In the genomic region with DNA sequence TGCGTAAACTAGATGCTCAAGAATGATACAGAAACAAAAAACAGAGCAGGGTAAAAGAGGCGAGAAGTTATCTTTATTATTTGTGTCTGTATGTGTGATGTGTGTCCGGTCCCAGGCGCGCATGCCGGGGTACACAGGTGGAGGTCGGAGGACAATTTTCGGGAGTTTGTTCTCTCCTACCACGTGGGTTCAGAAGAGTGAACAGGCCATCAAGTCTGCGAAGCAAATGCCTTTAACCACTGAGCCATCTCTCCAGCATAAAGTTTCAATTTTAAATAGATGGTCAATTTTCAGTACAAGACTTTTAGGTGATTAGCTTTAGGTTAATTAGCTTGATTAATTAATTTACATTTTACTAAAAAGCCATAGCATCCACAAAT, we compare ENCODE assay signal across 9 mouse cellular contexts. TPM values are rescaled to one million over a fixed set of nuclear protein-coding genes. Genes with fewer than 3 reads are reported as not detected.
DNase-seq lines count a peak whose midpoint lies in the region; ATAC-seq and TF ChIP-seq lines count a peak whose summit lies in the region.
"Had no signal": no experiment of that assay in that cellular context is flagged by ENCODE, and none has a peak within 500 bp of the region (broad histone marks: within the 10 kb centered on the region; RNA-seq: fewer than 3 reads in every experiment).

No protein-coding gene starts in this region.

- no peak for TF ChIP-seq POLR2A in heart, adult 2 months (IDR thresholded peaks at IDR 0.05; ENCODE audit: insufficient read depth, low read depth, low read length)
- no peak for TF ChIP-seq POLR2A in cortical plate, adult 2 months (IDR thresholded peaks at IDR 0.05; ENCODE audit: extremely low read depth, insufficient read depth, low read length)

- no peaks in the 10 kb centered on the region for H3K9me3 ChIP-seq in heart, postnatal 0 days (replicated peaks; ENCODE audit: control insufficient read depth, low read length)
- no peaks in the 10 kb centered on the region for H3K9me3 ChIP-seq in intestine, embryonic 14.5 days (ENCODE audit: control insufficient read depth, low read length)
- no peaks in the 10 kb centered on the region for H3K9me3 ChIP-seq in midbrain, postnatal 0 days (ENCODE audit: low read length)

- peak overlapping the region; percentile 90 for H3K4me2 ChIP-seq in heart, postnatal 0 days (ENCODE audit: low read depth, low read length)
- peak overlapping the region; percentile 83 for H3K4me2 ChIP-seq in intestine, embryonic 14.5 days (ENCODE audit: low read length)
- peak overlapping the region; percentile 88 for H3K4me2 ChIP-seq in midbrain, postnatal 0 days (ENCODE audit: low read depth, low read length, poor library complexity, severe bottlenecking)

- TF ChIP-seq CTCF in heart, postnatal 0 days (IDR thresholded peaks at IDR 0.05; ENCODE audit: low read depth): no peak
- no peak for TF ChIP-seq CTCF in heart, adult 2 months (IDR thresholded peaks at IDR 0.05)
- no peak for TF ChIP-seq CTCF in cortical plate, adult 2 months (IDR thresholded peaks at IDR 0.05; ENCODE audit: extremely low read depth, insufficient read depth, low read length)
- no peak for TF ChIP-seq CTCF in midbrain, postnatal 0 days (IDR thresholded peaks at IDR 0.05)

- WGBS in heart, postnatal 0 days: 58% methylated on average over 10 of the region's 10 CpGs
- WGBS in heart, adult 2 months: 67% methylated on average over 10 of the region's 10 CpGs
- 61% methylated on average over 10 of the region's 10 CpGs for WGBS in intestine, embryonic 14.5 days
- 66% methylated on average over 10 of the region's 10 CpGs for WGBS in midbrain, postnatal 0 days

- ATAC-seq in heart, postnatal 0 days (ENCODE audit: insufficient read depth, low read depth): no peak
- ATAC-seq in intestine, embryonic 14.5 days (replicated peaks; ENCODE audit: low FRiP score, low TSS enrichment, low read depth): no peak
- ATAC-seq in midbrain, postnatal 0 days (ENCODE audit: low FRiP score): no peak
- ATAC-seq in granulocyte monocyte progenitor cell, adult 5-6 weeks (replicated peaks; ENCODE audit: poor library complexity, severe bottlenecking): no peak

- intact Hi-C loops in heart, adult 2 months (cut with DNase I): loop anchor here (2.0 kb wide), 1 partner anchor 25 kb away; the partner anchor contains the start of gene Ctsf

- 0 out of 2 replicates have a peak, but pooled peaks cover 7% of the 10 kb centered on the region for H3K36me3 ChIP-seq in heart, postnatal 0 days (replicated peaks; ENCODE audit: control insufficient read depth, insufficient read depth, low read length)
- no peaks in the 10 kb centered on the region for H3K36me3 ChIP-seq in heart, adult 2 months (ENCODE audit: control insufficient read depth, insufficient read depth, low read length)
- no peaks in the 10 kb centered on the region for H3K36me3 ChIP-seq in intestine, embryonic 14.5 days (ENCODE audit: control insufficient read depth, insufficient read depth, low read length)
- peaks cover 6% of the 10 kb centered on the region; the same call in 1 of the 2 replicates for H3K36me3 ChIP-seq in midbrain, postnatal 0 days (ENCODE audit: insufficient read depth, low read length)

- 0 out of 2 replicates have a peak, but pooled peaks cover 4% of the 10 kb centered on the region for H3K27me3 ChIP-seq in heart, postnatal 0 days (ENCODE audit: control insufficient read depth, insufficient read depth, low read length)
- H3K27me3 ChIP-seq in heart, adult 2 months (ENCODE audit: control insufficient read depth, insufficient read depth, low read length): no peaks in the 10 kb centered on the region
- no peaks in the 10 kb centered on the region for H3K27me3 ChIP-seq in intestine, embryonic 14.5 days (replicated peaks; ENCODE audit: control insufficient read depth, insufficient read depth, low read length)
- no peaks in the 10 kb centered on the region for H3K27me3 ChIP-seq in midbrain, postnatal 0 days (ENCODE audit: insufficient read depth, low read length)

- DNase-seq in heart, postnatal 0 days (ENCODE audit: low spot score): no peak
- no peak for DNase-seq in heart, adult 2 months
- no peak for DNase-seq in intestine, embryonic 14.5 days (ENCODE audit: low spot score)
- no peak for DNase-seq in midbrain, postnatal 0 days (ENCODE audit: low spot score)
- DNase-seq in layer of hippocampus, adult 9-10 months (ENCODE audit: low spot score): no peak
- DNase-seq in adrenal gland, adult 2 months: no peak
- DNase-seq: cerebellum, adult 11-12 months had no signal

- 0 out of 2 replicates have a peak overlapping the region, but pooled peaks have one; percentile 85 for H3K9ac ChIP-seq in heart, postnatal 0 days (replicated peaks; ENCODE audit: low read depth, low read length)
- H3K9ac ChIP-seq in heart, adult 2 months (ENCODE audit: low read depth, low read length): no peak overlapping the region
- peak overlapping the region; percentile 71 for H3K9ac ChIP-seq in intestine, embryonic 14.5 days (ENCODE audit: low read length)
- peak overlapping the region; percentile 94; the same call in 1 of the 2 replicates for H3K9ac ChIP-seq in midbrain, postnatal 0 days (replicated peaks; ENCODE audit: low read length, poor library complexity, severe bottlenecking)

- H3K4me3 ChIP-seq in heart, postnatal 0 days (ENCODE audit: low read depth, low read length): peak overlapping the region; percentile 89
- no peak overlapping the region for H3K4me3 ChIP-seq in heart, adult 2 months
- peak overlapping the region; percentile 84 for H3K4me3 ChIP-seq in cortical plate, adult 2 months (ENCODE audit: insufficient read depth, low read length)
- H3K4me3 ChIP-seq in intestine, embryonic 14.5 days (ENCODE audit: low read depth, low read length): peak overlapping the region; percentile 65
- H3K4me3 ChIP-seq in midbrain, postnatal 0 days (ENCODE audit: low read depth, low read length): peak overlapping the region; percentile 86

- H3K79me2 ChIP-seq in heart, adult 2 months (replicated peaks; ENCODE audit: control insufficient read depth, insufficient read depth, low read length): no peaks in the 10 kb centered on the region; the same call in 1 of the 2 replicates

- peaks cover 8% of the 10 kb centered on the region; the same call in 1 of the 2 replicates for H3K4me1 ChIP-seq in heart, postnatal 0 days (ENCODE audit: control insufficient read depth, insufficient read depth)
- no peaks in the 10 kb centered on the region for H3K4me1 ChIP-seq in heart, adult 2 months (ENCODE audit: control insufficient read depth, insufficient read depth, low read length)
- H3K4me1 ChIP-seq in cortical plate, adult 2 months (ENCODE audit: control insufficient read depth, insufficient read depth, low read length): peaks cover 3% of the 10 kb centered on the region; the same call in 1 of the 2 replicates
- peaks cover 15% of the 10 kb centered on the region for H3K4me1 ChIP-seq in intestine, embryonic 14.5 days (replicated peaks; ENCODE audit: control insufficient read depth, insufficient read depth, low read length)
- peaks cover 6% of the 10 kb centered on the region; the same call in 1 of the 2 replicates for H3K4me1 ChIP-seq in midbrain, postnatal 0 days (ENCODE audit: insufficient read depth, low read length)

- no peak for TF ChIP-seq EP300 in heart, postnatal 0 days (IDR thresholded peaks at IDR 0.05; ENCODE audit: low read depth)
- TF ChIP-seq EP300 in heart, adult 2 months (IDR thresholded peaks at IDR 0.05; ENCODE audit: insufficient read depth, low read depth, low read length): no peak

- H3K27ac ChIP-seq in heart, postnatal 0 days (ENCODE audit: low read depth): no peak overlapping the region
- H3K27ac ChIP-seq in heart, adult 2 months: no peak overlapping the region
- H3K27ac ChIP-seq in cortical plate, adult 2 months (ENCODE audit: insufficient read depth, low read length): no peak overlapping the region
- no peak overlapping the region for H3K27ac ChIP-seq in intestine, embryonic 14.5 days (ENCODE audit: low read depth)
- H3K27ac ChIP-seq in midbrain, postnatal 0 days (ENCODE audit: low read depth, low read length): no peak overlapping the region

RNA-seq across cellular contexts. Expression of gene Zdhhc24, which starts 0.8 kb away (rescaled TPM):
- total RNA-seq in heart, postnatal 0 days (2014; rRNA removed; ENCODE audit: low replicate concordance): 8.7 and 11.6 TPM in 2 replicates
- 5.9 TPM in 2 replicates for polyA plus RNA-seq in heart, postnatal 0 days (2015; fragmentation: Nextera tagmentation; extraction: Ambion mirVana)
- total RNA-seq in heart, adult 2 months (2021): 1 to 10 TPM; 2.3 to 3.0 TPM
- 7.8 and 7.9 TPM in 2 replicates for polyA plus RNA-seq in heart, adult 2 months (2012; rRNA removed)
- polyA plus RNA-seq in cortical plate, adult 2 months (2012; rRNA removed): 41.3 and 47.9 TPM in 2 replicates
- 9.7 and 10.9 TPM in 2 replicates for polyA plus RNA-seq in intestine, embryonic 14.5 days (2014; fragmentation: Nextera tagmentation; extraction: Ambion mirVana)
- total RNA-seq in midbrain, postnatal 0 days (2014; rRNA removed): 24.0 and 29.8 TPM in 2 replicates
- polyA plus RNA-seq in midbrain, postnatal 0 days (2015; fragmentation: Nextera tagmentation; extraction: Ambion mirVana): 17.2 and 18.1 TPM in 2 replicates
- total RNA-seq in granulocyte monocyte progenitor cell, adult 5-6 weeks (2014; fragmentation: Nextera tagmentation): 5.9 and 15.5 TPM in 2 replicates
- total RNA-seq in granulocyte monocyte progenitor cell, adult 5-6 weeks (2017): 3.2 and 9.0 TPM in 2 replicates
- 10 to 100 TPM; 16.7 to 21.8 TPM for total RNA-seq in adrenal gland, adult 2 months (2021)
- 78.3 and 80.4 TPM in 2 replicates for polyA plus RNA-seq in adrenal gland, adult 2 months (2012; rRNA removed)

RNA-seq across cellular contexts. Expression of gene Actn3, which starts 1.6 kb away (rescaled TPM):
- total RNA-seq in heart, postnatal 0 days (2014; rRNA removed; ENCODE audit: low replicate concordance): 0.95 and 1.2 TPM in 2 replicates
- 0.72 and 0.78 TPM in 2 replicates for polyA plus RNA-seq in heart, postnatal 0 days (2015; fragmentation: Nextera tagmentation; extraction: Ambion mirVana)
- under 1 TPM; 0.39 TPM for total RNA-seq in heart, adult 2 months (2021)
- polyA plus RNA-seq in heart, adult 2 months (2012; rRNA removed): 0.57 and 0.76 TPM in 2 replicates
- 0.79 and 0.87 TPM in 2 replicates for polyA plus RNA-seq in cortical plate, adult 2 months (2012; rRNA removed)
- polyA plus RNA-seq in intestine, embryonic 14.5 days (2014; fragmentation: Nextera tagmentation; extraction: Ambion mirVana): 0.87 and 1.4 TPM in 2 replicates
- total RNA-seq in midbrain, postnatal 0 days (2014; rRNA removed): 4.5 and 5.3 TPM in 2 replicates
- 3.8 and 4.4 TPM in 2 replicates for polyA plus RNA-seq in midbrain, postnatal 0 days (2015; fragmentation: Nextera tagmentation; extraction: Ambion mirVana)
- 0.34 TPM in 1 of 2 replicates, not detected in the other for total RNA-seq in granulocyte monocyte progenitor cell, adult 5-6 weeks (2014; fragmentation: Nextera tagmentation)
- 1.2 TPM in 1 of 2 replicates, not detected in the other for total RNA-seq in granulocyte monocyte progenitor cell, adult 5-6 weeks (2017)
- total RNA-seq in adrenal gland, adult 2 months (2021): 1 to 10 TPM in 1 of 2 experiments, under 1 TPM in 1; 0.43 to 1.0 TPM
- 0.16 and 0.47 TPM in 2 replicates for polyA plus RNA-seq in adrenal gland, adult 2 months (2012; rRNA removed)

RNA-seq across cellular contexts. Expression of gene Ctsf, which starts 24.4 kb away (rescaled TPM):
- total RNA-seq in heart, postnatal 0 days (2014; rRNA removed; ENCODE audit: low replicate concordance): 49.5 and 56.8 TPM in 2 replicates
- polyA plus RNA-seq in heart, postnatal 0 days (2015; fragmentation: Nextera tagmentation; extraction: Ambion mirVana): 39.7 and 43.6 TPM in 2 replicates
- 10 to 100 TPM; 66.6 to 80.6 TPM for total RNA-seq in heart, adult 2 months (2021)
- 80.8 and 80.9 TPM in 2 replicates for polyA plus RNA-seq in heart, adult 2 months (2012; rRNA removed)
- 133 and 142 TPM in 2 replicates for polyA plus RNA-seq in cortical plate, adult 2 months (2012; rRNA removed)
- polyA plus RNA-seq in intestine, embryonic 14.5 days (2014; fragmentation: Nextera tagmentation; extraction: Ambion mirVana): 24.0 and 24.9 TPM in 2 replicates
- total RNA-seq in midbrain, postnatal 0 days (2014; rRNA removed): 117 and 125 TPM in 2 replicates
- polyA plus RNA-seq in midbrain, postnatal 0 days (2015; fragmentation: Nextera tagmentation; extraction: Ambion mirVana): 82.5 and 91.1 TPM in 2 replicates
- 2.6 and 10.0 TPM in 2 replicates for total RNA-seq in granulocyte monocyte progenitor cell, adult 5-6 weeks (2014; fragmentation: Nextera tagmentation)
- 1.8 and 3.6 TPM in 2 replicates for total RNA-seq in granulocyte monocyte progenitor cell, adult 5-6 weeks (2017)
- 100 to 1,000 TPM; 214 to 421 TPM for total RNA-seq in adrenal gland, adult 2 months (2021)
- polyA plus RNA-seq in adrenal gland, adult 2 months (2012; rRNA removed): 1,208 and 1,259 TPM in 2 replicates

RNA-seq across cellular contexts. Expression of gene Bbs1, which starts 27.1 kb away (rescaled TPM):
- 5.4 and 5.8 TPM in 2 replicates for total RNA-seq in heart, postnatal 0 days (2014; rRNA removed; ENCODE audit: low replicate concordance)
- 1.1 and 1.4 TPM in 2 replicates for polyA plus RNA-seq in heart, postnatal 0 days (2015; fragmentation: Nextera tagmentation; extraction: Ambion mirVana)
- total RNA-seq in heart, adult 2 months (2021): 1 to 10 TPM; 3.5 to 4.5 TPM
- 2.3 and 3.9 TPM in 2 replicates for polyA plus RNA-seq in heart, adult 2 months (2012; rRNA removed)
- polyA plus RNA-seq in cortical plate, adult 2 months (2012; rRNA removed): 28.5 and 32.7 TPM in 2 replicates
- polyA plus RNA-seq in intestine, embryonic 14.5 days (2014; fragmentation: Nextera tagmentation; extraction: Ambion mirVana): 3.2 and 5.2 TPM in 2 replicates
- 31.8 and 40.6 TPM in 2 replicates for total RNA-seq in midbrain, postnatal 0 days (2014; rRNA removed)
- 9.0 and 10.2 TPM in 2 replicates for polyA plus RNA-seq in midbrain, postnatal 0 days (2015; fragmentation: Nextera tagmentation; extraction: Ambion mirVana)
- 3.1 TPM in 1 of 2 replicates, not detected in the other for total RNA-seq in granulocyte monocyte progenitor cell, adult 5-6 weeks (2014; fragmentation: Nextera tagmentation)
- total RNA-seq in granulocyte monocyte progenitor cell, adult 5-6 weeks (2017): 0.82 and 1.9 TPM in 2 replicates
- total RNA-seq in adrenal gland, adult 2 months (2021): 10 to 100 TPM in 1 of 2 experiments, 1 to 10 TPM in 1; 5.9 to 13.9 TPM
- 6.1 and 6.2 TPM in 2 replicates for polyA plus RNA-seq in adrenal gland, adult 2 months (2012; rRNA removed)

RNA-seq across cellular contexts. Expression of gene Ccdc87, which starts 40.1 kb away (rescaled TPM):
- total RNA-seq in heart, postnatal 0 days (2014; rRNA removed; ENCODE audit: low replicate concordance): not detected in 2 replicates
- polyA plus RNA-seq in heart, postnatal 0 days (2015; fragmentation: Nextera tagmentation; extraction: Ambion mirVana): 0.08 and 0.10 TPM in 2 replicates
- total RNA-seq in heart, adult 2 months (2021): not detected
- 0.16 TPM in 1 of 2 replicates, not detected in the other for polyA plus RNA-seq in heart, adult 2 months (2012; rRNA removed)
- 2.0 and 2.1 TPM in 2 replicates for polyA plus RNA-seq in cortical plate, adult 2 months (2012; rRNA removed)
- 0.17 TPM in 1 of 2 replicates, not detected in the other for polyA plus RNA-seq in intestine, embryonic 14.5 days (2014; fragmentation: Nextera tagmentation; extraction: Ambion mirVana)
- total RNA-seq in midbrain, postnatal 0 days (2014; rRNA removed): 0.38 and 1.0 TPM in 2 replicates
- 1.1 and 1.2 TPM in 2 replicates for polyA plus RNA-seq in midbrain, postnatal 0 days (2015; fragmentation: Nextera tagmentation; extraction: Ambion mirVana)
- total RNA-seq in granulocyte monocyte progenitor cell, adult 5-6 weeks (2014; fragmentation: Nextera tagmentation): not detected in 2 replicates
- not detected in 2 replicates for total RNA-seq in granulocyte monocyte progenitor cell, adult 5-6 weeks (2017)
- total RNA-seq in adrenal gland, adult 2 months (2021): under 1 TPM; 0.17 to 0.20 TPM
- 0.09 TPM in 1 of 2 replicates, not detected in the other for polyA plus RNA-seq in adrenal gland, adult 2 months (2012; rRNA removed)
